Mouse (Mus musculus) gastrocnemius, postnatal 36 days (tissue): Measurements from ENCODE around the gene Lhx9. TPM values are rescaled to one million over a fixed set of nuclear protein-coding genes. Genes with fewer than 3 reads are reported as not detected.

Source experiments
- DNase-seq, 2 experiments: peaks; one replicate each; pipeline ENCODE4 v3.0.0; 2022
- intact Hi-C: fragments of 180-260 bp; cut with DNase I; formaldehyde crosslinking; loops from one replicate; pipeline ENCODE4 v1.15.1; 2025
- total RNA-seq, 2 experiments: library from RNA; stranded (reverse); gene quantifications; 2 replicates each; pipeline ENCODE4 v1.2.3; 2021

Gene Lhx9
- total RNA-seq, 2 experiments from 2014 or later = not detected

DNA sequence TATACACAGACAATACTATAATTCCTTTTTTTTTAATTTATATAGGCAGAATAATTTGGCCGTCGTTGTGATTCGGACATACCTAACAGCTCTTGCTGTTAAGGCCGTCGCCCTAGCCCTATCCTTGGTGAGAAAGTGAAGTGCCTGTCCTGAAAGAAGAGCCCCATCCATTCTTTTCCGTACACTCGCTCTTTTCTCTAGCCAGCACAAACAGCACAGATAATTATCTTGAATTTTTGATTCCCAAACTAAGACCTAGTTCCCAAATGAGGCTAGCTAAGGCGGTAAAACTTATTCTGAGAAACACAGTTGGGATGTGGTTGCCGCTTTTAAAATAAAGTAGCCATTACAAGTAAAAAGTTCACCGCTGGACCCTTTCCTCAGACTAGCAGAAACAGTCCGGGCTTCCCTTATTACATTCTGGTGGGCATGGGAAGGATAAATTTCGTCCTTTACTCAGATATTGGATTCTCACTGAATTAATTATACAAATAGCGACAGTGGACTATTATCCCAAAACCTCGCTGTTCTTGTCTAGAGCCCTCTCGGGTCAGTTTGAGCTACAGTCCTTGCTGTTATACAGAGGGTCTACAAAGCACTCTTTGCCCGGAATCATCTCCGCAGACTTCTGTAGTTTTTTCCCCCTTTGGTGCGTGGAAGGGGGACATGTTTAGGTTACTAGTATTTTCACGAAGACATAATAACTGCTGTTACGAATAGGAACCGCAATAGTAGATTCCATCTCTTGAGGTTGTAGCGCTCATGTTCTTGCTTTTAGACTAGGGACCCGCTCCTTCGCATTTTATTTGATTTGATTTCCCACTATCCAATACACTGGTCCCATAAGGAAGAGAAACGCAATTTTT lies 7.7 kb downstream of the Lhx9 start:
- intact Hi-C loops = no loop called here
- no peak for DNase-seq

DNA sequence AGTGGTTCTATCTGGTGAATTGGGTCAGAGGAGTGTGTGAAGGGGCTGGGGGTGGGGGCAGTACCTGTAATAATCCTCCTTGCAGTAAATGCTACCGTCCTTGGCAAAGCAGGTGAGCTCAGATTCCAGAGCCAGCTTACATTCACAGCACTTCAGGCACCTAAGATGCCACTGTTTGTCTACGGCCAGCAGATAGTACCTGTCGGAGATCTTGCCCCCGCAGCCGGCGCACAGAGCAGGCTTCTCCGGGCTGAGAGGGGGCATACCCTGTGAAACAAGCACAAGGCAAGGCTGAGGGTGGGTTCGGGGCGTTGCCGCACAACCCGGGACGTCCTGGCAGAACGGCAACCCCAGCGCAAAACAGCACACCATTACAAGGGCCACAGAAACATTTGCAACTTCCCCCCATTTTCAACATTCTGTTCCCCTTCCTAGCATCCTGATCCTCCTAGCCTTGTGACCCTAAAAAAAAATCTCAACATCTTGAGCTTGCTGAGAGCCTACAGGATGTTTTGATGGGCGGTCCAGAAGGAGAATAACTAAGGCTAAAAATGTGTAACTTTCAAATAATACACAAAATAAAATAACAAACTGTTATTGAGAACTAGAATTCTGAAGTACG lies 8.5 kb downstream of the Lhx9 start:
- intact Hi-C loops = loop anchor here (5.0 kb wide), 3 partner anchors 242 to 427 kb away; no protein-coding TSS in a partner anchor

DNA sequence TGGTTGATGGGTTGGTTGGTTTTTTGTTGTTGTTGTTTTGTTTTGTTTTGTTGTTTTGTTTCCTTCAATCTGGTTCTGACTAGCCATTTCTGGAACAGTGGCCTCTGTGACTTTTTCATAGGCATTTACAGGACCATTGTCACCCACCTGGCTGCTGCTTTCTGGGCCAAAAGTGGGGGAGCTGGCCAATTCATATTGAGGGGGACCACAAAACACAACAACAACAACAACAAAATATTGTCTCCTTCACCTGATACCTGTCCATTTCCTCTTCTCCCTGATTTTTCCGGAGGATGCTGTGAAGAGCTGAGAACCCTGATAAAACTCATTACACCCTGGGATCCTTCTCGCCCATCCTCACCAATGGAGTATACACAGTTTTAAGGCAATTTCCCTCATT lies 9.1 kb downstream of the Lhx9 start:
- no peak for DNase-seq
- intact Hi-C loops = loop anchor here (5.0 kb wide), 3 partner anchors 243 to 428 kb away; no protein-coding TSS in a partner anchor

More for the DNA sequence above, 8.5 kb downstream of the Lhx9 start:
- DNase-seq = no peak

DNA sequence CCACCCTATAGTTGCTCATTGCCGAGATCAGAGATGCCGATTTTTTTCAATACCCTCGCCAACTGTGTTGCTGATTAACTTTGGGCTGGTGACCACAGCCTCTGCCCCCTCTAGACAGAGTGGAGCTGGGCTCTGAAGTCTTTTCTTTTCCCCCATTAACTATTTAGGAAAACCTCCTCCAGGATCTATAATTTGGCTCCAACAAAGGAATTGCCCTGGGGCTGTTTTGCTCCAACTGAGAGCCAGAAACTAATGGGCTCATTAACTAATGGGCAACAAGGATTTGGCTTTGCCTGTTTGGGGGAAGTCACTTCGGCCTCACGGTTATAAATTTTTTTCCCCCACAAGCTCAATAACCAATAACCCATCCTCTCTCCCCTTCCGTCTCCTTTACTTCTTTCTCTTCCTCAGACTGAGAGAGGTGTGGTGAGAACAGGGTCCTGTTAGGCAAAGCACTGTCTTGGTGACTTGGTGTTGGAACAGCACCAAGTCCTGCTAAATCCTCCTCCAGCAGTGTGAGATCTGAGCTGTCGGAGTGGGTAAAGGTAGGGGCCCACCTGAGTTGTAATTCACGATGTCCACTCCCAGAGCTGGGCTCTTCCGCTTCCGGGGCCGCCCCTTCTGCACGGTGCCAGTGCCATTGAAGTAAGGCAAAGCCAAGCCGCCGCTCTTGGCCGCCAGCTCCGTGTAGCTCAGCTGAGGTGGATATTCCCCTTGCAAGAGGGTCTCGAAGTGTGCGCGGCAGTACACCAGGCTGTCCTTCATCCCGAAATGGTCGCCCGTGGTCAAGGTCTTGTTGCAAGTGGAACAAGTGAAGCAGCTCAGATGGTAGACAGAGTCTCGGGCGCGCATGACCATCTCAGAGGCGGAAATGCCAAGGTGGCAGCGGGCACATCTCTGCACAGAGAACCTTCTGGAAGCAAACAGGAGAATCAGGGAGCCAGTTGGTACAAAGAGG lies 10.3 kb downstream of the Lhx9 start:
- intact Hi-C loops = loop anchor here (5.0 kb wide), 3 partner anchors 244 to 429 kb away; no protein-coding TSS in a partner anchor
- DNase-seq = no peak

DNA sequence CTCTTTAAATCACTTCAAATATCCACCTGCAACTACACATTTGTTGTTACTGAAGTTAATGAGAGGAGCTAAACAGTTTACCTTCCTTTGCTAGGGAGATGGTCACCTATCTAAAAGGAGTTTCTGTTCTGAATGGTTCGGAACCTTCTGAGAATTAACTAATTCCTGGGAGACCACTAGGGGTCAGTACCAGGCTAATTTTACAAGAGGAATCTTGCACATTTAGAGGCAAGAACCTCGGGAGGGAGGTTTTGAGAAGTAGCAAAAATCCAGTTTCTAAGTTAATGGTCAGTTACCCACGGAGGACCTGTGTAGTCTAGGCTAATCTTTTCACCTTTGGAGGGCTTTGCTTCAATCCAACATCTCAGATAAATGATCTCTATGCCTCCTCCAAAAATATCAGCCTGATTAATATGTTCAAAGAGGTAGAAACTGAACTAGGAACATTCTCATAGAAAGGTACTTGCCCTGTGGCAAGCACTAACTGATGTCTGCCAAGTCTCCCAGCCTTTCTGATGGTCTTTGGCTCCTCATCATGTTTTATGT lies 12.9 kb downstream of the Lhx9 start:
- DNase-seq = no peak
- intact Hi-C loops = loop anchor here (5.0 kb wide), 3 partner anchors 247 to 432 kb away; no protein-coding TSS in a partner anchor

DNA sequence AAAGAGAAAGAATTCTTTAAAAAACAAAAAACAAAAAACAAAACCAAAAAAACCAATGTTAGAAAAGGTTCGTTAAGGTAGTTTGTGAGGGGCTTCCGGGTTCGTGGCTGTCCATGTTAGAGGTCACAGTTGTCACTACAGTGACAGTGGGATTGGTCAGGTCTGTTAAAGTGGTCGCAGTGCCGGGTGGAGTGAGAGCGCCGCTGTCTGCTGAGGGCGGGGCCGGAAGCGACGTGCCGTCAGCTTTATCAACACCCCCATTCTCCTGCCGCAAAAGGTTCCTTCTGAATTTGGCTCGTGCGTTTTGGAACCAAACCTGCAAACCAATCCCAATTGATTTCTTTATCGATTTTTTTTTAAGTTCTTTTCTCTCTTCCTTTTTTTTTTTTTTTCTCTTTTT lies 17.1 kb downstream of the Lhx9 start:
- intact Hi-C loops = no loop called here

DNA sequence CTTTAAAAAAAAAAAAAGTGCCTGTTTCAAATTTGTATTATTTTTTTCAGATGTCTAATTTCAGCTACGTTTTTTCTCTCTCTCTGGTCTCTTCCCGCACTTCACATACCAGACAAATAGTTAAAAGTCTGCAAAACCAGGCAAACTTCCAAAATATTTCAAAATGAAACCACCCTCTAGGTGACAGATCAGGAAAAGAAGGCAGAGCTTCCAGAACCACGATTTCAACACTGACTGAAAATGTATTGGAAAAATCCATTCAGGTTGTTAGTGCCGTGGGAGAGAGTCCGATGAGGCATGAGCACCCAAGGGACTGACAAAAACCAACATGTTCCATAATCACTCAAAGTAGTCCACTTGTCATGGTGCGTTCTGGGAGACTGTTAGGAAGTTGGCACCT lies 21.5 kb downstream of the Lhx9 start:
- intact Hi-C loops = no loop called here
- no peak for DNase-seq

More for the DNA sequence above, 17.1 kb downstream of the Lhx9 start:
- DNase-seq = no peak

DNA sequence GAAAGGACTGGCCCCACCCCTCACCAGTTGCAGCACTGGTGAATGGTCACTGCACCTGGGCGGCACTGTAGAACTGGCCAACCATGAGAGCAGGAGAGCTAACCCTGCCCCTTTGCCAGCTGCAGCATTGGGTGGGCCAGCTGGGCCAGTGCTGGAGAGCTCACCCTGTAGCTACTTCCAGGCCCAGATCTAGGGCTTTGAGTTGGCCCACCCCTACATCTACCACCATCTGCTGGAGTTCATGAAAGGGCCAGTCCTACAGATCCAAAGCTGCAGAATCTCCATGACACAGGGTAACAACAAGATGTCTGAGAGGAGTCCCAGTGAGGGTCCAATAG lies 25.4 kb downstream of the Lhx9 start:
- intact Hi-C loops = no loop called here

DNA sequence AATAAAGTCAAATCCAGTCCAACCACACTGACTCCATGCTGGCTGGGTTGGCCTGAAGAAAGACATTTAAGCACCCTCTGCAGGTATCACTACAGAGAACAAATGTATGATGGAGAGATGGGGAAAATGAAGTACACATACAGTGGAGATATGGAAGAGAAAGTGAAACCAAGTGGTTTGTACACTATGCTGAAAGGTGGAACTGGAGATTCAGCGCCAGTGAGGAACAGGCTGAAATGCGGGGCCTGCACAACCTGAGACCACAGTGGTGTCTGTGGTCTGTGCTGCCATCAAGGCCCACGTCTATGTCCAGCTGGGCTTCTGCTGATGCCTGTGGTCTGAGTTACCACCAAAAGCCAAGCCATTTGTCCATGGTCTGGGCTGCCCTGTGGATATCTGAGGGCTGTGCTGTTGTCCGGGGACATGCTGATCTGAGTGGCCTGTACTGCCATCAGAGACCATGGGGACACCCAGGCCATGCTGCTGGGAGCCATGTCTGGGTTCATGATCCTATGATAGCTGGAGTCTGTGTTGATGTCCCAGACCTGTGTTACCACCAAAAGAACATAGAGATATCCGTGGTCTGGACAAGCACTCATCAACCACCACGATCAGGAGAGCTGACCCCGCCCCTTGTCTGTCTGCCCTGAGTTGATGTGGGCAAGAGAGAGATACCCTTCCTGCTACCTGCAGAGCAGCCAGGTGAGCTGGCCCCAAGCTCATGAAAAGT lies 26.0 kb downstream of the Lhx9 start:
- intact Hi-C loops = no loop called here
- DNase-seq = no peak

More for the DNA sequence above, 25.4 kb downstream of the Lhx9 start:
- DNase-seq = no peak

DNA sequence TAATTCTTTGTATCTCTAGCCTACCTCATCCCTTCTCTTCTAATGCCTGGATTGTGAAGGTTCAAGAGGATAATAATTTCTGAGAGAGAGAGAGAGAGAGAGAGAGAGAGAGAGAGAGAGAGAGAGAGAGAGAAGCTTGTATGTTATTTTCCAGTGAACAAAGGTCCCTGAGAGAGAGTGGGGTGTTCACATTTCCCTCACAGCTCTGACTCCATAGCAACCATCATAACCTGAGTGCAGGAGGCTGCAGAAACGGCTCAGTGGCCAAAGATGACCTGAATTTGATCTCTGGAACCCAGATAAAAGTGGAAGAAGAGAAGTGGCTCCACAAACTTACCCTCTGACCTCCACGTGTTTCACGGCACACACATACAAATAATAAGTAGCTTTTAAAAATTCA lies 46.6 kb downstream of the Lhx9 start:
- intact Hi-C loops = no loop called here
- no peak for DNase-seq

DNA sequence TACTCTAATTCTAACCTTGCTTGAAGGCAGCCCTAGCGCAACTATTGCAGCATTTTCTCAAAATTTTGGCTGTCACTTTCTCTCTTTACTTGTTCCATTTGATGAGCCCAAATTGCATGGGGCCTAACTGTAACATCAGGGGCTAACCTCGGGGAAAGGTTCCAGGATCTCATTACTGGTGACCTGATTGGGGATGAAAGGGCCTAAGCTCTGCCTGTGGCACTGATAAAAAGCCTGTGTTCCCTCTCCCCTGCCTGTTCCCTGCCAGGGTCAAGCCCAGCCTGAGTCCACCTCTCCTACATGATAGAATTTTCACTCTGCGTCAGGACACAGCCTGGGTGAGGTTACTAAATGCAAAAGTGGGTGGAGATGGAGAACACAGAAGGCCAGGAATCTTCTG lies 47.1 kb downstream of the Lhx9 start:
- no peak for DNase-seq
- intact Hi-C loops = no loop called here

DNA sequence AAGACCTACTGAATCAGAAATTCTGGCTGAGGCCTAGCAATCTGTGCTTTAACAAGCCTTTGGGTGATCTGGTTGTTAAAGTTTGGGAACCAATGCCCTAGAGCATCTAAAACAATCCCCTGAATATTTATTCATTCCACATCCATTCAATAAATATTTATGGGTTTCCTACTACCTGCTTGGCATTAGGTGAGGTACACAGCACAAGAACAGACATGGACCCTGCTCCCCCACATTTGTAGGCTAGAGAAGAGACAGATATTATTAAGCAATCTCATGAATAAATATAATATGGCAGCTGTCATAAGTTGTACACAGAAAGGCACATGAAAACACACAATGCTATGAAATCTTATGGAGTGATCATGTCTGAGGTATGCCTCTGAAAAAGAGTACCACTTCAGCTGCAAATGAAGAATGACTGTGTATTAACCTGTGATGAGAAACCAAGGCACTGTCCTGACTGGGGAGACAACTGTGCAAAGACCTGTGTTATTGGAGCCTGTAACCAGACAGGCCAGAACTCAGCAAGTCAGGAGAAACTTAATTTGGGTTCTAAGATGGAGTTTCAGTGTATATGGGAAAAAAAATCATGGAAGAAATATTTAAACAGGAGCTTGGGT lies 48.6 kb downstream of the Lhx9 start:
- DNase-seq = no peak
- intact Hi-C loops = no loop called here

DNA sequence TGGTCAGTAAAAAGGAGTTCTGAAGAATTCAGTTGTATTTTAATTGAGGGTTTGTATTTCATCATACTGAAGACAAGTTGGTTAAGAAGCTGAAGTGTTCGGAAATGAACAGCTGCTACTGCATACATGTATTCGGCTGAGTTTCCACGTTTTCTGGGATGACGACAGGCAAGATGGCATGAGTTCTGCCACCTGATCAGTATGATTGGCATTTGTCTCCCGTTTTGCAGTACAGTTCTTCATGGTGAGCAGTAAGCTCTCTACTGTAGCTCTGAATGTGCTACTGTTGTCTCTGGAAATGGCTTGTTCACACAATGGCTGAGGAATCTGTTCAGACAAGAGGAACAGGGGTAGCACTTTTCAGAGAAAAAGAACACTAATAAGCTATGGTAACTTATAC lies 50.3 kb downstream of the Lhx9 start:
- intact Hi-C loops = no loop called here

DNA sequence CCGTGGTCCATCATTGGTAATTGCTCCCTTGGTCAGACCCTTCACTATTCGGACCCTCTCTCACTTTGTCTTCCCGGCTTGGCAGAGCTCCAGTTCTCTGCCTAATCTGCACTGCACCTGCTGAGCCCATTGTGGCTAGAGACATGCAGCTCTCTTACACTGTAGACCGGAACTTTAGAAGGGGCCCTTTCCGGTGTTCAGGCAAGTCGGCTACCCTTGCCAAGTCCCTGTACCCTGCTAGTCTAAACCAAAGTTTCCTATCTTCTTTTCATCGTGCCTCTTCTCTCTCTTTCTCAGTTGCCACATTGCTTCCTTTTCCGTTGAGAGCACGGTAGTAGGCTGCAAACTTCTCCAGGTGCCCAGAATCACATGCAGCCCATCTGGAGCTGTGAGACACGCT lies 62.5 kb downstream of the Lhx9 start:
- no peak for DNase-seq
- intact Hi-C loops = no loop called here

More for the DNA sequence above, 50.3 kb downstream of the Lhx9 start:
- DNase-seq = no peak

DNA sequence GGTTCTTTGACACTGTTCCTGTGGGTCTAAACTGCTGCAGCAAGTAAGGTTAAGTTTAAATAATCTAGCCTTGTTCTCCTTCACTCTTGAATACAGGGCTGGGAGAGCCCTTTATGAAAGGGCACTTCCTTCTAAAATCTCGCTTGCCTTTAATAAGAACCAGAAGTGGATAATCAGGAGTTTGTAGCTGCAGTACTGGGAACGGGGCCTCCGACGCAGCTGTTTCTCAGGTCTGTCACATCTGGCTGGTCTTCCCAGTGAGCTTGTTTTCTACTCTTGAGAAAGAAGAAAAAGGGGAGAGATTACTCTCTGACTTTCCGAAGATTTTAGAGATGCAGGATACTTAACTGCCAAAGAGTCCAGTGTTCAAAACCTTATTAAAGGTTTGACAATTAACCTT lies 64.4 kb downstream of the Lhx9 start:
- intact Hi-C loops = no loop called here
- DNase-seq = no peak
